Mouse (Mus musculus): ENCODE measurements around the gene Pecr.

The Pecr gene

GRCm38 (mm10) chr1:72254545-72255061, 29.5 kb downstream of the Pecr start:
- no peak for TF ChIP-seq GATA4 (IDR thresholded peaks at IDR 0.05; ENCODE audit: insufficient replicate concordance, low read length)

- TF ChIP-seq GATA4 (IDR thresholded peaks at IDR 0.05; ENCODE audit: insufficient replicate concordance, low read length) = no peak
These were observed 30.1 kb downstream of the Pecr start for GRCm38 (mm10) chr1:72253881-72254491.

- TF ChIP-seq GATA4 (IDR thresholded peaks at IDR 0.05; ENCODE audit: insufficient replicate concordance, low read length) = no peak
These were observed 32.3 kb downstream of the Pecr start for GRCm38 (mm10) chr1:72251806-72252205.

- no peak for TF ChIP-seq GATA4 (IDR thresholded peaks at IDR 0.05; ENCODE audit: insufficient replicate concordance, low read length)
These were observed 39.6 kb downstream of the Pecr start for GRCm38 (mm10) chr1:72244317-72245036.

GRCm38 (mm10) chr1:72243656-72244316, 40.3 kb downstream of the Pecr start:
- peak; percentile 36; the same call in 1 of the 2 replicates for TF ChIP-seq GATA4 (IDR thresholded peaks at IDR 0.05; ENCODE audit: insufficient replicate concordance, low read length)

GRCm38 (mm10) chr1:72242581-72243143, 41.5 kb downstream of the Pecr start:
- TF ChIP-seq GATA4 (IDR thresholded peaks at IDR 0.05; ENCODE audit: insufficient replicate concordance, low read length) = no peak

GRCm38 (mm10) chr1:72238016-72238580, 46.0 kb downstream of the Pecr start:
- TF ChIP-seq GATA4 (IDR thresholded peaks at IDR 0.05; ENCODE audit: insufficient replicate concordance, low read length) = no peak

GRCm38 (mm10) chr1:72237007-72237775, 46.9 kb downstream of the Pecr start:
- TF ChIP-seq GATA4 (IDR thresholded peaks at IDR 0.05; ENCODE audit: insufficient replicate concordance, low read length) = no peak

GRCm38 (mm10) chr1:72228974-72229373, 55.1 kb downstream of the Pecr start:
- TF ChIP-seq GATA4 (IDR thresholded peaks at IDR 0.05; ENCODE audit: insufficient replicate concordance, low read length) = no peak

- TF ChIP-seq GATA4 (IDR thresholded peaks at IDR 0.05; ENCODE audit: insufficient replicate concordance, low read length) = no peak
These were observed 56.6 kb downstream of the Pecr start for GRCm38 (mm10) chr1:72227546-72227945.

- no peak for TF ChIP-seq GATA4 (IDR thresholded peaks at IDR 0.05; ENCODE audit: insufficient replicate concordance, low read length)
These were observed 57.1 kb downstream of the Pecr start for GRCm38 (mm10) chr1:72226887-72227481.

GRCm38 (mm10) chr1:72226172-72226886, 57.8 kb downstream of the Pecr start:
- no peak for TF ChIP-seq GATA4 (IDR thresholded peaks at IDR 0.05; ENCODE audit: insufficient replicate concordance, low read length)

GRCm38 (mm10) chr1:72225054-72225718, 58.9 kb downstream of the Pecr start:
- no peak for TF ChIP-seq GATA4 (IDR thresholded peaks at IDR 0.05; ENCODE audit: insufficient replicate concordance, low read length)
